Mouse (Mus musculus): ENCODE data around the gene Micu2.

DNA sequence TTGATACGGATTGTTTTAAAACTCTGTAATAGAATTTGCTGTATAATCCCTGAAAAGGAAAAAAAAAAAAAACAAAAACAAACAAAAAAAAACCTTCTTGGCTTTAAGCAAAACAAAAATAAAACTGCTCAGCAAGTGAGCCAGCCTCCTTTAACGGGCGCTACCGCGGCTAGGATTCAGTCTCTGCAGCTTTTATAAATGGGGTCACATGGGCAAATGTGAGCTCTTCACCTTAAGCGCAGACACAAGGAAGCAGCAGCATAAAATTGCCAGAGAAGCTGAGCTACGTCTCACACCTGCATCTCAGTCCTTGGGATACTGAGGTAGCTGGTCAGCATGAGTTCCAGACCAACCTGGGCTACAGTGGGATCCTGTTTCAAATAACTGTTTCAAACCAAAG lies 16.6 kb downstream of the Micu2 start:
- no peak for TF ChIP-seq POLR2A (IDR thresholded peaks at IDR 0.05; ENCODE audit: control insufficient read depth, extremely low read depth, insufficient read depth, low read length, poor library complexity)
- no peak for TF ChIP-seq CTCF (IDR thresholded peaks at IDR 0.05; ENCODE audit: borderline replicate concordance, control insufficient read depth, extremely low read depth, insufficient read depth, low read length, poor library complexity)

Measured in thymus, adult 2 months (tissue).